Mouse (Mus musculus): Measurements from ENCODE around the gene Gm11273.
"Not testable (repeated sequence)": the region's sequence is repeated elsewhere in the genome, so short reads cannot be mapped to it uniquely, and the experiment has no call there.

The Gm11273 gene

GRCm38 (mm10) chr13:21501182-21501581 is at the start of gene Gm11273:
TSS of gene Gm11273 (minus strand) at chr13:21501418.
- DNase-seq (ENCODE audit: low spot score in 2 of 2): not testable (repeated sequence)

GRCm38 (mm10) chr13:21550416-21551110 is 49.3 kb upstream of the Gm11273 start:
- no peak for DNase-seq (ENCODE audit: low spot score in 2 of 2)

- DNase-seq (ENCODE audit: low spot score in 2 of 2): no peak
Measured at GRCm38 (mm10) chr13:21549487-21549886, 48.3 kb upstream of the Gm11273 start.

- DNase-seq (ENCODE audit: low spot score in 2 of 2): no peak
Measured at GRCm38 (mm10) chr13:21542708-21543107, 41.5 kb upstream of the Gm11273 start, which contains the start of gene Olfr1366. TSS of gene Olfr1366 (minus strand) at chr13:21542808.

GRCm38 (mm10) chr13:21530781-21531201 is 29.6 kb upstream of the Gm11273 start, which contains the start of gene Zkscan8:
TSS of gene Zkscan8 (minus strand) at chr13:21531120.
- DNase-seq (ENCODE audit: low spot score in 2 of 2): peak; percentile 57 to 86

- DNase-seq (ENCODE audit: low spot score in 2 of 2): no peak
Measured at GRCm38 (mm10) chr13:21530136-21530535, 28.9 kb upstream of the Gm11273 start.

GRCm38 (mm10) chr13:21506221-21506649 is 5.0 kb upstream of the Gm11273 start:
- DNase-seq (ENCODE audit: low spot score in 2 of 2): peak; percentile 52 to 63

GRCm38 (mm10) chr13:21502296-21502695 is 1.1 kb upstream of the Gm11273 start:
- DNase-seq (ENCODE audit: low spot score in 2 of 2): no peak

- DNase-seq (ENCODE audit: low spot score in 2 of 2): no peak
Measured at GRCm38 (mm10) chr13:21495080-21495479, 6.1 kb downstream of the Gm11273 start, which contains the start of gene AK157302. TSS of gene AK157302 (plus strand) at chr13:21495223.

- no peak for DNase-seq (ENCODE audit: low spot score in 2 of 2)
Measured at GRCm38 (mm10) chr13:21492847-21493246, 8.4 kb downstream of the Gm11273 start.

- DNase-seq (ENCODE audit: low spot score in 2 of 2): no peak
Measured at GRCm38 (mm10) chr13:21486881-21487280, 14.3 kb downstream of the Gm11273 start.

GRCm38 (mm10) chr13:21478759-21479670 is 22.2 kb downstream of the Gm11273 start, which contains the start of the genes Zkscan4 and Gm10065:
TSS of gene Zkscan4 (plus strand) at chr13:21478907.
TSS of gene Gm10065 (minus strand) at chr13:21479441.
- not testable (repeated sequence) for DNase-seq (ENCODE audit: low spot score in 2 of 2)

GRCm38 (mm10) chr13:21472427-21472826 is 28.8 kb downstream of the Gm11273 start:
- no peak for DNase-seq (ENCODE audit: low spot score in 2 of 2)

GRCm38 (mm10) chr13:21469097-21469496 is 32.1 kb downstream of the Gm11273 start:
- DNase-seq (ENCODE audit: low spot score in 2 of 2): no peak

GRCm38 (mm10) chr13:21468061-21469019 is 32.9 kb downstream of the Gm11273 start, which contains the start of gene Nkapl:
TSS of gene Nkapl (minus strand) at chr13:21468509.
- DNase-seq (ENCODE audit: low spot score in 2 of 2): peak in 1 of 2 experiments; percentile 10

- no peak for DNase-seq (ENCODE audit: low spot score in 2 of 2)
Measured at GRCm38 (mm10) chr13:21467336-21467735, 33.9 kb downstream of the Gm11273 start.

- DNase-seq (ENCODE audit: low spot score in 2 of 2): not testable (repeated sequence)
Measured at GRCm38 (mm10) chr13:21462516-21462915, 38.7 kb downstream of the Gm11273 start.

- DNase-seq (ENCODE audit: low spot score in 2 of 2): no peak
Measured at GRCm38 (mm10) chr13:21456347-21456746, 44.9 kb downstream of the Gm11273 start.

- DNase-seq (ENCODE audit: low spot score in 2 of 2): no peak
Measured at GRCm38 (mm10) chr13:21454133-21454532, 47.1 kb downstream of the Gm11273 start.

GRCm38 (mm10) chr13:21453449-21453848 is 47.8 kb downstream of the Gm11273 start, which contains the start of gene Zscan26:
TSS of gene Zscan26 (minus strand) at chr13:21453730.
- DNase-seq (ENCODE audit: low spot score in 2 of 2): peak; percentile 10 to 59

GRCm38 (mm10) chr13:21453042-21453441 is 48.2 kb downstream of the Gm11273 start:
- no peak for DNase-seq (ENCODE audit: low spot score in 2 of 2)
